Mouse (Mus musculus): ENCODE measurements around the gene Abhd4. TPM values are rescaled to one million over a fixed set of nuclear protein-coding genes. Genes with fewer than 3 reads are reported as not detected.

The Abhd4 gene
- 18.8 and 22.0 TPM in 2 replicates for polyA plus RNA-seq (2016; fragmentation: Nextera tagmentation; extraction: Ambion mirVana)

DNA sequence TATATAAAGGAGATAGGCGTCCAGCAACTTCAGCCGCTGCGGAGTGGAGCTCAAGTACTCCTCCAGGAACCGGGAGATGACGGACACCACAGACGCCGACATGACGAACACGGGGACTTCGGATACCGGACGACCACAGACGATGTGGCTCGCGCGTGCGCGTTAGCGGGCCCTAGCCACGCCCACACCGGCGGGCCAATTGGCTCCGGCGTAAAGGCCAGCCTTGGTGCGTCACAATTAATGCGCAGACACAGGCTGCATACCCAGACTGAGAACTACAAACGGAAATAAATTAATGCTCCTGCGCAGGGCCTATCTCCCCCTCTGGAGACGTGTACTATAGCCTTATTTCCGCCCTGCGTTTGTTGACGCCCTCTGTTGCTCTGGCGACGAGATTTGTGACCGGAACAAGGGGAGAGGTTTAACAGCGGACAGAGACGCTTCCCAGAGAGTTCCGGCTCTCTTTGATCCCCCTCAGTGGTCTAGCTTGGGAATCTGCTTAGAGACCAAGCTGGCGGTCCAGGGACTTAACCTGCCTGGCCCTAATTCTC, at the start of gene Abhd4, which contains the start of gene Dad1:
Abhd4 (plus strand) TSS at position 448 of the 551 bp plus-strand sequence.
Dad1 (minus strand) TSS at position 364 of the 551 bp plus-strand sequence.
- Histone ChIP-seq H3K9me3 (replicated peaks) (no peaks in the 10 kb centered on the region), H3K27ac (peak within 1 kb of the TSS; percentile 95), H3K27me3 (replicated peaks) (0 out of 2 replicates have a peak, but pooled peaks cover 3% of the 10 kb centered on the region), H3K9ac (peak within 1 kb of the TSS; percentile 84), H3K4me2 (peak within 1 kb of the TSS; percentile 88), H3K4me3 (peak within 1 kb of the TSS; percentile 88), H3K36me3 (peaks cover 13% of the 10 kb centered on the region), H3K4me1 (peaks cover 59% of the 10 kb centered on the region)
- WGBS (ENCODE audit: insufficient replicate concordance), result under 1% methylated on average over 39 of the region's 39 CpGs
- peak; percentile 99 for ATAC-seq

GRCm38 (mm10) chr14:54204311-54204710, 49.7 kb upstream of the Abhd4 start:
- Histone ChIP-seq H3K4me3 (no peak overlapping the region), H3K27me3 (replicated peaks) (0 out of 2 replicates have a peak, but pooled peaks cover 12% of the 10 kb centered on the region), H3K36me3 (no peaks in the 10 kb centered on the region), H3K4me2 (peak overlapping the region; percentile 57), H3K4me1 (peaks cover 63% of the 10 kb centered on the region), H3K9ac (0 out of 2 replicates have a peak overlapping the region, but pooled peaks have one; percentile 3), H3K9me3 (replicated peaks) (no peaks in the 10 kb centered on the region), H3K27ac (peak overlapping the region; percentile 61)
- WGBS (ENCODE audit: insufficient replicate concordance), result 17% methylated on average over 8 of the region's 8 CpGs
- ATAC-seq, result peak; percentile 96

GRCm38 (mm10) chr14:54204786-54205185, 49.2 kb upstream of the Abhd4 start:
- Histone ChIP-seq H3K36me3 (no peaks in the 10 kb centered on the region), H3K27ac (peak overlapping the region; percentile 45), H3K4me1 (peaks cover 63% of the 10 kb centered on the region), H3K4me3 (no peak overlapping the region), H3K9ac (no peak overlapping the region), H3K27me3 (replicated peaks) (0 out of 2 replicates have a peak, but pooled peaks cover 11% of the 10 kb centered on the region), H3K4me2 (peak overlapping the region; percentile 57), H3K9me3 (replicated peaks) (no peaks in the 10 kb centered on the region)
- ATAC-seq, result no peak
- 62% methylated on average over 4 of the region's 4 CpGs for WGBS (ENCODE audit: insufficient replicate concordance)

- Histone ChIP-seq H3K4me2 (no peak overlapping the region), H3K36me3 (no peaks in the 10 kb centered on the region), H3K9me3 (replicated peaks) (no peaks in the 10 kb centered on the region), H3K4me1 (peaks cover 58% of the 10 kb centered on the region), H3K4me3 (no peak overlapping the region), H3K27me3 (replicated peaks) (peaks cover 13% of the 10 kb centered on the region; the same call in 1 of the 2 replicates), H3K9ac (no peak overlapping the region), H3K27ac (no peak overlapping the region)
- WGBS (ENCODE audit: insufficient replicate concordance), result 64% methylated on average over 6 of the region's 6 CpGs
- no peak for ATAC-seq
Observed at GRCm38 (mm10) chr14:54205904-54206303, 48.1 kb upstream of the Abhd4 start.

- Histone ChIP-seq H3K4me1 (peaks cover 58% of the 10 kb centered on the region), H3K4me2 (no peak overlapping the region), H3K36me3 (no peaks in the 10 kb centered on the region), H3K9ac (no peak overlapping the region), H3K4me3 (no peak overlapping the region), H3K27me3 (replicated peaks) (peaks cover 9% of the 10 kb centered on the region; the same call in 1 of the 2 replicates), H3K27ac (no peak overlapping the region), H3K9me3 (replicated peaks) (no peaks in the 10 kb centered on the region)
- WGBS (ENCODE audit: insufficient replicate concordance), result 72% methylated on average over 5 of the region's 5 CpGs
- ATAC-seq, result no peak
Observed at GRCm38 (mm10) chr14:54206309-54206708, 47.7 kb upstream of the Abhd4 start.

GRCm38 (mm10) chr14:54206750-54207550, 47.0 kb upstream of the Abhd4 start:
- Histone ChIP-seq H3K27ac (no peak overlapping the region), H3K4me3 (no peak overlapping the region), H3K9ac (no peak overlapping the region), H3K4me2 (no peak overlapping the region), H3K4me1 (peaks cover 58% of the 10 kb centered on the region), H3K27me3 (replicated peaks) (peaks cover 10% of the 10 kb centered on the region; the same call in 1 of the 2 replicates), H3K36me3 (no peaks in the 10 kb centered on the region), H3K9me3 (replicated peaks) (no peaks in the 10 kb centered on the region)
- ATAC-seq, result no peak
- WGBS (ENCODE audit: insufficient replicate concordance), result 64% methylated on average over 15 of the region's 15 CpGs

GRCm38 (mm10) chr14:54207924-54208323, 46.1 kb upstream of the Abhd4 start:
- Histone ChIP-seq H3K4me3 (no peak overlapping the region), H3K27me3 (replicated peaks) (peaks cover 10% of the 10 kb centered on the region; the same call in 1 of the 2 replicates), H3K9ac (no peak overlapping the region), H3K4me1 (peaks cover 58% of the 10 kb centered on the region), H3K4me2 (peak overlapping the region; percentile 29), H3K36me3 (no peaks in the 10 kb centered on the region), H3K27ac (peak overlapping the region; percentile 46), H3K9me3 (replicated peaks) (no peaks in the 10 kb centered on the region)
- WGBS (ENCODE audit: insufficient replicate concordance), result 50% methylated on average over 5 of the region's 5 CpGs
- ATAC-seq, result peak; percentile 56

GRCm38 (mm10) chr14:54208741-54209140, 45.2 kb upstream of the Abhd4 start:
- no peak overlapping the region for H3K9ac ChIP-seq
- ATAC-seq, result no peak
- no peak overlapping the region for H3K27ac ChIP-seq
- no peaks in the 10 kb centered on the region for H3K9me3 ChIP-seq (replicated peaks)
- H3K27me3 ChIP-seq (replicated peaks), result peaks cover 10% of the 10 kb centered on the region; the same call in 1 of the 2 replicates
- 67% methylated on average over 6 of the region's 6 CpGs for WGBS (ENCODE audit: insufficient replicate concordance)
- H3K4me2 ChIP-seq, result no peak overlapping the region
- H3K4me1 ChIP-seq, result peaks cover 51% of the 10 kb centered on the region
- no peaks in the 10 kb centered on the region for H3K36me3 ChIP-seq
- H3K4me3 ChIP-seq, result no peak overlapping the region

- ATAC-seq, result no peak
- 71% methylated on average over 5 of the region's 5 CpGs for WGBS (ENCODE audit: insufficient replicate concordance)
- Histone ChIP-seq H3K4me3 (no peak overlapping the region), H3K27me3 (replicated peaks) (peaks cover 10% of the 10 kb centered on the region; the same call in 1 of the 2 replicates), H3K4me2 (no peak overlapping the region), H3K9ac (no peak overlapping the region), H3K9me3 (replicated peaks) (no peaks in the 10 kb centered on the region), H3K4me1 (peaks cover 39% of the 10 kb centered on the region), H3K36me3 (no peaks in the 10 kb centered on the region), H3K27ac (no peak overlapping the region)
Observed at GRCm38 (mm10) chr14:54209932-54210331, 44.1 kb upstream of the Abhd4 start.

GRCm38 (mm10) chr14:54210401-54210800, 43.6 kb upstream of the Abhd4 start:
- H3K27ac ChIP-seq, result no peak overlapping the region
- peaks cover 35% of the 10 kb centered on the region for H3K4me1 ChIP-seq
- ATAC-seq, result no peak
- peaks cover 10% of the 10 kb centered on the region; the same call in 1 of the 2 replicates for H3K27me3 ChIP-seq (replicated peaks)
- H3K4me3 ChIP-seq, result no peak overlapping the region
- no peaks in the 10 kb centered on the region for H3K36me3 ChIP-seq
- H3K9ac ChIP-seq, result no peak overlapping the region
- WGBS (ENCODE audit: insufficient replicate concordance), result 79% methylated on average over 2 of the region's 2 CpGs
- no peak overlapping the region for H3K4me2 ChIP-seq
- no peaks in the 10 kb centered on the region for H3K9me3 ChIP-seq (replicated peaks)

GRCm38 (mm10) chr14:54211199-54211598, 42.8 kb upstream of the Abhd4 start:
- WGBS (ENCODE audit: insufficient replicate concordance), result 84% methylated on average over 8 of the region's 8 CpGs
- H3K9me3 ChIP-seq (replicated peaks), result no peaks in the 10 kb centered on the region
- no peak overlapping the region for H3K4me2 ChIP-seq
- peaks cover 27% of the 10 kb centered on the region for H3K4me1 ChIP-seq
- no peaks in the 10 kb centered on the region for H3K36me3 ChIP-seq
- no peak overlapping the region for H3K9ac ChIP-seq
- no peak for ATAC-seq
- no peak overlapping the region for H3K4me3 ChIP-seq
- peaks cover 15% of the 10 kb centered on the region; the same call in 1 of the 2 replicates for H3K27me3 ChIP-seq (replicated peaks)
- H3K27ac ChIP-seq, result no peak overlapping the region

GRCm38 (mm10) chr14:54211755-54212154, 42.2 kb upstream of the Abhd4 start:
- H3K4me2 ChIP-seq, result no peak overlapping the region
- H3K4me1 ChIP-seq, result peaks cover 24% of the 10 kb centered on the region
- H3K36me3 ChIP-seq, result no peaks in the 10 kb centered on the region
- H3K27ac ChIP-seq, result no peak overlapping the region
- peaks cover 15% of the 10 kb centered on the region; the same call in 1 of the 2 replicates for H3K27me3 ChIP-seq (replicated peaks)
- no peaks in the 10 kb centered on the region for H3K9me3 ChIP-seq (replicated peaks)
- no peak overlapping the region for H3K4me3 ChIP-seq
- H3K9ac ChIP-seq, result no peak overlapping the region
- no peak for ATAC-seq
- 68% methylated on average over 5 of the region's 5 CpGs for WGBS (ENCODE audit: insufficient replicate concordance)
